Mouse (Mus musculus): ENCODE measurements around the gene A630095N17Rik.
A peak's percentile ranks its signal among the peaks of the same experiment; 100 is the strongest.

The A630095N17Rik gene

DNA sequence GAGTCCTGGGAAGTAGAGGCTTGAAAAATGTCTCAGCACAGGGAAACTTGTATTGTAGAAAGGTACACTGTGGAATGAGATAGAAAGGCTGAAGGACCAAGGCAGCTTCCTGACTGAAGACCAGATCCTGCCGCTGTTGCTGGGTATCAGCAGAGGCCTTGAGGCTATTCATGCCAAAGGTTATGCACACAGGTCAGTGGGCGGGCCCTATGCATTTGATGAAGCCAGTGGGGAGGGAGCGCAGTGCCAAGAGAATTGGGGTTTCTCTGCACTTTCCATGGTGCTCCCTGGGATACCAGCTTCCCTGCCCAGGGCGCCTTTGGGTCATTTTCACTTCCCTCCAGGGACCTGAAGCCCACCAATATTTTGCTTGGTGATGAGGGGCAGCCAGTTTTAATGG lies 19.4 kb downstream of the A630095N17Rik start:
- no peak for DNase-seq

DNA sequence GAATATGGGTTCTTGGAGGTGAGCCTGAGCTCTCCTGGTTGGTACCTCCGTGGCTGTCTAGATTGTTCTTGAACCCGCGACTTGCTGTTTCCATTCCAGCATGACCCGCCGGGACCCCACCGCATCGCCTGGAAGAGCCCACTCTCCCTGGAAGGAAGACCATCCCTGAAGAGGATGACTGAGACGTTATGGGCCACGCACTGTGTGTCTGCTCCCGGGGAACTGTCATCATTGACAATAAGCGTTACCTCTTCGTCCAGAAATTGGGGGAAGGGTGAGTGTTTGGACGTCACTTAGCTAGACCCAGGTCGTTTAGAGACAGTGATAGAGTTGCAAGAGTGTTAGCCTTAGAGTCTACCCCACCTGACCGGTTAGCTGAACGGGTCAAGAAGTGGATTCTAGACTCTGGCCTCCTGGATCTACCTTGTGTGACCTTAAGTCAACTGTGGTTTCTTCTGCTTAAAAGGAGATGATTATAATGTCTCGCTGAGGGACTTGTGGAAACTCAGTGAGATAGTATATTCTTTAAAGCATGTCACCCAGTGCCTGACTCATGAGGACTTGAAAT lies 20.7 kb downstream of the A630095N17Rik start:
- DNase-seq: no peak

GRCm38 (mm10) chr1:75210136-75211087 lies 21.5 kb downstream of the A630095N17Rik start, which contains the start of the genes Glb1l and Stk16:
TSS of gene Glb1l (minus strand) at chr1:75210813.
TSS of gene Stk16 (plus strand) at chr1:75210838.
- peak; percentile 92 to 94 for DNase-seq

GRCm38 (mm10) chr1:75208967-75209678 lies 22.8 kb downstream of the A630095N17Rik start:
- no peak for DNase-seq

DNA sequence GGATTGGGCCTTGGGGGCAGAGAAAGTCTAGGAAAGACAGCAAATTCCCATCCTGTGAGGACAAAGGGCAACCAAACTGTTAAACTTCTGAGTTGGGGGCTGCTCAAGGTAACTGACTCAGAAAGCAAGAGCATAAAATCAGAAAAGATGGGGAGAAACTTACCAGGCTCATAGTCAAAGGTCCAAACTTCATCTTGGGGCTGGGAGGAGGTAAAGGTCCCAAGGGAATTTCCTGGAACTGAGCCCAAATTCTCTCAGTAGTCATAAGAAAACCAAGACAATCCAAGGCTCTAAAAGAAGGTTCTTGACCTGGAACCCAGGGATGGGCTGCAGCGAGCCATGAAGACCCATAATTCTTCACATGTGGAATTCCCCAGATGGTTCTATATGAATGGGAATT lies 30.7 kb downstream of the A630095N17Rik start:
- no peak for DNase-seq

DNA sequence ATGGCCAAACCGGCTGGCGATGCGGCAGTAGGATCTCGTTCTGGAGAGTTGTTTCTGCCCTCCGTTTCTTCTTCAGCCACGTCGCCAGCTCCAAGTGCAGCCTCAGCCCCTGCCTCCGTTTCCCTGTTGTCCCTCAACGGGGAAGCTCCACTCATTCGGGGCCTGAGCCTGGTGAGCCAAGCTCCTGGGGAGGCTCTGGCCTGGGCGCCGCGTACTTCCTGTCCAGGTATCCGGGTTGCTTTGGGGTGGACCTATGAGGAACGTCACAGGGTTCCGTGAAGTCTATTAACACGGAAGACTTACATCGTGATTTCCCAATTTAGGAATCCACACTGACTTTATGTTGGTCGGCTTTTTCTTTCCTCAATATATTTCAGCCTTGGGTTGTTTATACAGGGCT lies 39.5 kb downstream of the A630095N17Rik start:
- DNase-seq: peak in 1 of 2 experiments; percentile 35

DNA sequence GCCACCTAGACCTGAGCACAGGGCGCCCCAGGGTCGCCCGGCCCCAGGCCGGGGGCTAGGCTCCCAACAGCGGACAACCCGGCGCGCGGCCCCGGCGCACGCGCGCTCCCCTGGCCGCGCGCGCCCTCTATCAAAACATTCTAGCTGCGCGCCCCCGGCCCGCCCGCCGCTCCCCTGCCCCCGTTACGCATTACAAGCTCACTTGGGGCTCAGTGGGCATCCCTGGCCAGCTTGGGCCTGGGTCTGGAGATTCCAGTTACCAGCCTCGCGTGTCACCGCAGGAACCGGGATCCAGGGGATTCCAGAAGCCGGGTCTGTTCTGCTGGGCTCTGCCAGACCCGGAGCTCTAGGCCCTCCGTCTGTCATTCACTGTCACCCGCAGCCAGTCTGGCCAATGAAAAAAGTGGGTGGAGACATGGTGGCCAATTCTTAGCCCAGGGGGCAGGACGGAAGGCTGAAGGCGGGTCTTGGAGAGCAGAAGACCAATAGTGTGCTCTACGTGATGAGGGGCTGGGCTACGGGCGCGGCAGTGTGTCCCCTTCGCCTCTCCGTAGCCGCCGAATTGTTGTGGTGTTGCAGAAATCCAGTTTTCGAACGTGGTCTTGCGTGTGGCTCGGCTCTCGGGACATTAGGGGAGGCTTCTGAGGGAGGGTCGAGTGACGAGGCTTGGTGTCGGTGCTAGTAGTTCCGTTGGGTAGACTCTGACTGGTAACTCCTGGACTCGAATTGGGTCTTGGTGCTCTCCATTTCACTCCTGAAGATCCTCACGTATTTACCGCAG lies 40.1 kb downstream of the A630095N17Rik start, which contains the start of the genes Ankzf1 and Atg9a:
TSS of gene Ankzf1 (plus strand) at position 530 of the 781 bp plus-strand sequence.
TSS of gene Atg9a (minus strand) at position 575 of the 781 bp plus-strand sequence.
- peak; percentile 82 to 89 for DNase-seq

GRCm38 (mm10) chr1:75191258-75191621 lies 40.7 kb downstream of the A630095N17Rik start:
- DNase-seq: no peak

- no peak for DNase-seq
These were observed 41.3 kb downstream of the A630095N17Rik start for GRCm38 (mm10) chr1:75190577-75190976.

DNA sequence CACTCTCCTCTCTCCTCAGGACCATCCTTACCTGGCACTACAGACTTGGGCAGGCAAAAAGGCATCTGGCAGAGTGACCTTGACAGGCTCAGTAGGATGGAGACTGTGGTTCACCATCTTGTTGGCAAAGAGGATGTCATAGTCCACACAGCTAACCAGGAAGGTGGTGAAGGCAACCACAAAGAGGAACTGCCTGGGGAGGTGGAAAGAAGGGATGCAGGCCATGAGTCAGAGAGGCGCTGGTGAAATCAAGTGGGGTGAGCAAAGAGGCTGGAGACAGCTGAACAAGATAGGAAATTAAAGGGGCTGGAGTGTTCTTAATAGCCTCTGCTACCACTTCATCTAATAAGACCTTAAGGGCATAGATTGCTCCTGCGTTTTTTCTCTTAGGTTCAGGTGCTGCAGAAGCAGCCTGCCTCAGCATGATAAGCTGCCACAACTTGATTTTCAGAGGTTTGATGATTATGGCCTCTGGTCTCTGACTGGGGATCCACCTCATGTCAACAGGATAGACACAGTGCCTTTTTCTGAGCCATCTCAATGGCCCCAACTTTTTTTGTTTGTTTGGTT lies 43.9 kb downstream of the A630095N17Rik start:
- DNase-seq: no peak

DNA sequence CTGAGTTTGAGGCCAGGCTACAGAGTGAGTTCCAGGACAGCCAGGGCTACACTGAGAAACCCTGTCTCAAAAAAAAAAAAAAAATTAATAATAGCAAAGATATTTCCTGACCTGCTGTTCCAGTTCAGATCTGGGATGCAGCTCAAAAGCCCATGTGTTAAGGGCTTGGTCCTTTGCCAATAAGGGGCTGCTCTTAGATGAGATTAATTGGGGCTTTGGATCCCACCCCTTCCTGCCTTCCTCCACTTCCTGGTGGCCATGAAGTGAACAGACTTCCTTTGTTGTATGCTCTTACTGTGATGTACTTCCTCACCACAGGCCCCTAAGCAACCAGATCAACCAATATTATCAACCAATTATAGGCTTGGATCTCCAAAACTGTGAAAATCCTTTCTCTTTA lies 44.8 kb downstream of the A630095N17Rik start:
- DNase-seq: no peak

- no peak for DNase-seq
These were observed 46.4 kb downstream of the A630095N17Rik start for GRCm38 (mm10) chr1:75185495-75185894.

- DNase-seq: no peak
These were observed 49.7 kb downstream of the A630095N17Rik start for GRCm38 (mm10) chr1:75182160-75182559.

DNA sequence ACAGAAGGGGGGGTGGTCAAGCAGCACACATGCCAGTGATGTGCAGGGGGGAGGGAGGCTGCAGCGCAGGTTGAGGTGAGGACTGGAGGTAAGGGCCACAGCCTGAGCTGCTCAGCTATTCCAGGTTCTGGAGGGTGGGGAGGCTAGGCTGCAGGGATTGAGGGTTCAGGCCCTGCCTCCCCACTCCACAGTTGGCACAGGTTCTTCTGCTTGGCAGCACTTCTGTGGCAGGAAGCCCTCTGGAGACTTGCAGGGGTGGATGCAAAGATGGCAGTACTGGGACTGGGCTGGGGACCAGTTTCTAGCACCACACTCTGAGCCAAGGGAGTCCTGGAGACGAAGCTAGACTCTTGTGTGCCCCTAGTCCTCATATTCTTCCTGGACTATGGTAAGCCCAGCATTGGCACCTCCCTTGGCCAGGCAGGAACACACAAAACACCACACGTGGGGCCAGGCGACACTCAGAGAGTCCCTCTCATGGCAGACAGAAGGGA lies 50.5 kb downstream of the A630095N17Rik start:
- no peak for DNase-seq

DNA sequence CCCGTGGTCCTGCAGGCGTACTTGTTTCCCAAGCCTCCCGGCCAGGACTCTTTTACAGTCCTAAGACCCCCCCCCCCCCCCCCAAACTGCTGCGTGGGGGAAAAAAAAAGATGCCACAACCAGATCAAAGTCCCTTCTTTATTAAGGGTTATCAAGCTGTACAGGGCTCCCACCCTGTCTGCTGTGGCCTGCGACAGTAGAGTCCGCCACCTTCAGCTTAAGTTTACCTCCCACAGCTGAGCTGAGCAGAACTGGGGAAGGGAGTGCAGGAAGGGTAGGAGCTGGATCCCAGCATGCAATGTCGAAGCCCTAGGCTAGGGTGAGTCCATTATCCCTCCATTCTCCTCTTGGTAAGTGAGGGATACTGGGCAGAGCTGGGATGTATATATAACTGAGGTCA lies 51.2 kb downstream of the A630095N17Rik start:
- DNase-seq: no peak

- peak; percentile 67 to 76 for DNase-seq
These were observed 51.8 kb downstream of the A630095N17Rik start, which contains the start of gene Abcb6 for GRCm38 (mm10) chr1:75180105-75180590. TSS of gene Abcb6 (minus strand) at chr1:75180392.

DNA sequence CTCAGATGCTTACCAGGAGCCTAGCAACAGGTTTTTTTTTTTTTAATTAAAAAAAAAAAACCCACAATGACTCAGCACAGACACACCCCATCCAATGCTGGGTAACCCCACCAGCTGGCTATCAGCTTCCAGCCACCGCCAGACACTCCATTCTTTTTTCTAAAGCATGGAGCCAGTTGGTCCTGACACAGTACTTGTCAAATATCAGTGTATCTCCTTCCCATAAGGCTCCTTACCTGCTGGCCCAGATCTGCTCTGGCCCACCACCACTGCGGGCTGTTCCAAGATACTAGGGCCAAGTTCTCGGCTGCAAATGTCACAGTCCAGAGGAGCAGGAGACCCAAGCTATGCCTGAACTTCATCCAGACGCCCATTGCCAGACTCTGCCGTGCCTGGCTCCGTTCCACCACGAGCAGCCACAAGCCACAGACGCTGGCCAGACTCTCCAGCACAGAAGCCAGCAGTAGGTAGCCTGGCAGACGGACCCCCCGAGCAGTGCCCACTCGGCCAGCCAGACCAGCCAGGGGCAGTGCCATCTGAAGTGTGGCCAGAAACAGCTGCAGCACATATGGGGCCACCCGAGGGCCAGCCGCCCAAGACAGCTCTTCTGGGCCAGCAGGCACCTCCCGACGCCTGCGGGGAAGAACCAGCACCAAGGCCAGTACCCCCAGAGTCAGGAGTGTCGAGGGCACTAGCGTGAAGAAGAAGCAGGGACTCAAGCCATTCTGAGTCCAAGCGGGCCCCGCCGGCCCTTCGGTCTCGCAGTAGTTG lies 52.4 kb downstream of the A630095N17Rik start:
- DNase-seq: no peak
